Mouse (Mus musculus) lung, embryonic 15.5 days (tissue): ENCODE measurements around the gene Olfr1336. TPM values are rescaled to one million over a fixed set of nuclear protein-coding genes. Genes with fewer than 3 reads are reported as not detected.

ENCODE experiments used
- ATAC-seq: fragments of 200-750 bp; cut with Nextera tagmentation; 2 replicates; pipeline ENCODE4 v1.8.0; 2017; ENCODE audit warnings: moderate number of reproducible peaks, borderline replicate concordance; ENCODE audit not compliant: low FRiP score, low TSS enrichment; ENCODE audit errors: extremely low read depth
- H3K27ac ChIP-seq: fragments of 300-500 bp; sonication (generic); 2 replicates; pipeline ENCODE4 v1.5.1; 2015; ENCODE audit warnings: moderate library complexity, mild to moderate bottlenecking, inconsistent platforms
- H3K27me3 ChIP-seq: fragments of 300-500 bp; sonication (generic); 2 replicates; pipeline ENCODE4 v1.6.1; 2015; ENCODE audit warnings: inconsistent platforms
- H3K36me3 ChIP-seq: fragments of 300-500 bp; sonication (generic); 2 replicates; pipeline ENCODE4 v1.6.1; 2015; ENCODE audit warnings: inconsistent platforms
- H3K4me1 ChIP-seq: fragments of 300-500 bp; sonication (generic); 2 replicates; pipeline ENCODE4 v1.6.1; 2015; ENCODE audit warnings: inconsistent platforms
- H3K4me2 ChIP-seq: fragments of 300-500 bp; sonication (generic); 2 replicates; pipeline ENCODE4 v1.6.1; 2015; ENCODE audit warnings: inconsistent platforms, mild to moderate bottlenecking, moderate library complexity
- H3K4me3 ChIP-seq: fragments of 300-500 bp; sonication (generic); 2 replicates; pipeline ENCODE4 v1.5.1; 2015; ENCODE audit warnings: mild to moderate bottlenecking, inconsistent platforms
- H3K9ac ChIP-seq: fragments of 300-500 bp; sonication (generic); 2 replicates; pipeline ENCODE4 v1.6.1; 2015; ENCODE audit warnings: inconsistent platforms
- H3K9me3 ChIP-seq: fragments of 300-500 bp; sonication (generic); 2 replicates; pipeline ENCODE4 v1.6.1; 2016; ENCODE audit warnings: inconsistent platforms
- WGBS: fragments of 180-500 bp; shearing (Covaris S2); methylation state at CpG from one replicate; pipeline ENCODE4 v1.1.7; 2015; 5-methylcytosine and 5-hydroxymethylcytosine counted together
- polyA plus RNA-seq: library from polyadenylated mRNA; unstranded; fragments of >200 nt; fragmentation: Nextera tagmentation; extraction: Ambion mirVana; gene quantifications from 2 replicates; pipeline ENCODE4 v1.2.1, GENCODE M21; 2015

Olfr1336 gene
- polyA plus RNA-seq, result not detected in 2 replicates

- no peak for ATAC-seq
- H3K9ac ChIP-seq, result no peak within 1 kb of the TSS
- no peak within 1 kb of the TSS for H3K4me2 ChIP-seq
- H3K4me1 ChIP-seq, result no peaks in the 10 kb centered on the region
- H3K36me3 ChIP-seq, result no peaks in the 10 kb centered on the region
- H3K9me3 ChIP-seq, result no peaks in the 10 kb centered on the region
- no peak within 1 kb of the TSS for H3K27ac ChIP-seq
- H3K27me3 ChIP-seq, result no peaks in the 10 kb centered on the region
- no peak within 1 kb of the TSS for H3K4me3 ChIP-seq
Observed at GRCm38 (mm10) chr7:6455868-6456267, at the start of gene Olfr1336. Gene Olfr1336, plus strand, starts transcription at chr7:6456168.

GRCm38 (mm10) chr7:6410043-6410442 is 45.9 kb upstream of the Olfr1336 start, which contains the start of gene Gm20715:
Gene Gm20715, plus strand, starts transcription at chr7:6410277.
- under 1% methylated on average over 17 of the region's 17 CpGs for WGBS

GRCm38 (mm10) chr7:6414626-6415441 is 41.1 kb upstream of the Olfr1336 start:
- no peaks in the 10 kb centered on the region for H3K9me3 ChIP-seq
- no peaks in the 10 kb centered on the region for H3K4me1 ChIP-seq
- no peaks in the 10 kb centered on the region for H3K27me3 ChIP-seq
- no peak overlapping the region for H3K4me3 ChIP-seq
- H3K4me2 ChIP-seq, result no peak overlapping the region
- WGBS, result 9% methylated on average over 20 of the region's 22 CpGs
- H3K27ac ChIP-seq, result no peak overlapping the region
- no peaks in the 10 kb centered on the region for H3K36me3 ChIP-seq
- H3K9ac ChIP-seq, result no peak overlapping the region
- no peak for ATAC-seq

More at GRCm38 (mm10) chr7:6410043-6410442, 45.9 kb upstream of the Olfr1336 start, which contains the start of gene Gm20715:
- Histone ChIP-seq H3K4me1 (no peaks in the 10 kb centered on the region), H3K27me3 (no peaks in the 10 kb centered on the region), H3K4me3 (no peak within 1 kb of the TSS), H3K9ac (no peak within 1 kb of the TSS), H3K9me3 (no peaks in the 10 kb centered on the region), H3K4me2 (no peak within 1 kb of the TSS), H3K27ac (no peak within 1 kb of the TSS), H3K36me3 (no peaks in the 10 kb centered on the region)
- ATAC-seq, result peak; percentile 95

GRCm38 (mm10) chr7:6415442-6415787 is 40.6 kb upstream of the Olfr1336 start:
- no peak for ATAC-seq
- Histone ChIP-seq H3K9ac (no peak overlapping the region), H3K27ac (no peak overlapping the region), H3K4me3 (no peak overlapping the region), H3K27me3 (no peaks in the 10 kb centered on the region), H3K4me1 (no peaks in the 10 kb centered on the region), H3K36me3 (no peaks in the 10 kb centered on the region), H3K4me2 (no peak overlapping the region), H3K9me3 (no peaks in the 10 kb centered on the region)
- WGBS, result 21% methylated on average over 8 of the region's 8 CpGs

GRCm38 (mm10) chr7:6419894-6420293 is 36.1 kb upstream of the Olfr1336 start:
- no peaks in the 10 kb centered on the region for H3K36me3 ChIP-seq
- no peak overlapping the region for H3K4me2 ChIP-seq
- no peak overlapping the region for H3K4me3 ChIP-seq
- no peaks in the 10 kb centered on the region for H3K27me3 ChIP-seq
- 63% methylated on average over 6 of the region's 6 CpGs for WGBS
- H3K27ac ChIP-seq, result no peak overlapping the region
- ATAC-seq, result no peak
- H3K4me1 ChIP-seq, result no peaks in the 10 kb centered on the region
- H3K9me3 ChIP-seq, result no peaks in the 10 kb centered on the region
- no peak overlapping the region for H3K9ac ChIP-seq

GRCm38 (mm10) chr7:6429381-6429780 is 26.6 kb upstream of the Olfr1336 start:
- Histone ChIP-seq H3K9ac (no peak overlapping the region), H3K27me3 (no peaks in the 10 kb centered on the region), H3K4me2 (no peak overlapping the region), H3K4me3 (no peak overlapping the region), H3K9me3 (peaks cover 5% of the 10 kb centered on the region; the same call in 1 of the 2 replicates), H3K27ac (no peak overlapping the region), H3K4me1 (no peaks in the 10 kb centered on the region), H3K36me3 (no peaks in the 10 kb centered on the region)
- no peak for ATAC-seq
- 80% methylated on average over 3 of the region's 3 CpGs for WGBS

GRCm38 (mm10) chr7:6430342-6430741 is 25.6 kb upstream of the Olfr1336 start:
- no peak for ATAC-seq
- Histone ChIP-seq H3K36me3 (no peaks in the 10 kb centered on the region), H3K27ac (no peak overlapping the region), H3K4me3 (no peak overlapping the region), H3K27me3 (no peaks in the 10 kb centered on the region), H3K9me3 (peaks cover 5% of the 10 kb centered on the region; the same call in 1 of the 2 replicates), H3K9ac (no peak overlapping the region), H3K4me2 (no peak overlapping the region), H3K4me1 (no peaks in the 10 kb centered on the region)
- WGBS, result 38% methylated on average over 2 of the region's 2 CpGs

GRCm38 (mm10) chr7:6438388-6438787 is 17.6 kb upstream of the Olfr1336 start, which contains the start of gene Olfr1344:
Gene Olfr1344, plus strand, starts transcription at chr7:6438688.
- no peak within 1 kb of the TSS for H3K9ac ChIP-seq
- H3K36me3 ChIP-seq, result no peaks in the 10 kb centered on the region
- H3K9me3 ChIP-seq, result no peaks in the 10 kb centered on the region; the same call in 1 of the 2 replicates
- ATAC-seq, result no peak
- no peak within 1 kb of the TSS for H3K4me3 ChIP-seq
- 69% methylated on average over 3 of the region's 3 CpGs for WGBS
- no peak within 1 kb of the TSS for H3K4me2 ChIP-seq
- H3K27me3 ChIP-seq, result no peaks in the 10 kb centered on the region
- no peak within 1 kb of the TSS for H3K27ac ChIP-seq
- H3K4me1 ChIP-seq, result no peaks in the 10 kb centered on the region

GRCm38 (mm10) chr7:6441173-6441572 is 14.8 kb upstream of the Olfr1336 start:
- WGBS, result 51% methylated on average over 2 of the region's 2 CpGs
- Histone ChIP-seq H3K9me3 (no peaks in the 10 kb centered on the region; the same call in 1 of the 2 replicates), H3K36me3 (no peaks in the 10 kb centered on the region), H3K27me3 (no peaks in the 10 kb centered on the region), H3K4me2 (no peak overlapping the region), H3K27ac (no peak overlapping the region), H3K4me3 (no peak overlapping the region), H3K4me1 (no peaks in the 10 kb centered on the region), H3K9ac (no peak overlapping the region)
- ATAC-seq, result no peak

GRCm38 (mm10) chr7:6447771-6448170 is 8.2 kb upstream of the Olfr1336 start:
- Histone ChIP-seq H3K9ac (no peak overlapping the region), H3K4me3 (no peak overlapping the region), H3K4me1 (no peaks in the 10 kb centered on the region), H3K27me3 (no peaks in the 10 kb centered on the region), H3K36me3 (no peaks in the 10 kb centered on the region), H3K4me2 (no peak overlapping the region), H3K9me3 (no peaks in the 10 kb centered on the region), H3K27ac (no peak overlapping the region)
- WGBS, result 83% methylated on average over 5 of the region's 5 CpGs
- no peak for ATAC-seq

- H3K27me3 ChIP-seq, result no peaks in the 10 kb centered on the region
- H3K4me2 ChIP-seq, result no peak overlapping the region
- no peak for ATAC-seq
- H3K9me3 ChIP-seq, result no peaks in the 10 kb centered on the region
- no peak overlapping the region for H3K9ac ChIP-seq
- H3K4me3 ChIP-seq, result no peak overlapping the region
- H3K4me1 ChIP-seq, result no peaks in the 10 kb centered on the region
- H3K36me3 ChIP-seq, result no peaks in the 10 kb centered on the region
- no peak overlapping the region for H3K27ac ChIP-seq
- 37% methylated on average over 3 of the region's 3 CpGs for WGBS
Observed at GRCm38 (mm10) chr7:6456399-6456798, 431 bp downstream of the Olfr1336 start.

GRCm38 (mm10) chr7:6466951-6467350 is 11.0 kb downstream of the Olfr1336 start, which contains the start of gene Olfr1346:
Gene Olfr1346, plus strand, starts transcription at chr7:6467101.
- no peak within 1 kb of the TSS for H3K9ac ChIP-seq
- no peaks in the 10 kb centered on the region for H3K27me3 ChIP-seq
- H3K4me3 ChIP-seq, result no peak within 1 kb of the TSS
- no peaks in the 10 kb centered on the region for H3K4me1 ChIP-seq
- no peaks in the 10 kb centered on the region for H3K9me3 ChIP-seq
- no peak within 1 kb of the TSS for H3K4me2 ChIP-seq
- no peak for ATAC-seq
- no peak within 1 kb of the TSS for H3K27ac ChIP-seq
- no peaks in the 10 kb centered on the region for H3K36me3 ChIP-seq
